In genomic region chr3:97971117-97971516, GRCm38 (mm10) we compare ENCODE assay signal across 9 mouse cellular contexts. TPM values are rescaled to one million over a fixed set of nuclear protein-coding genes. Genes with fewer than 3 reads are reported as not detected.
DNase-seq lines count a peak whose midpoint lies in the region; ATAC-seq and TF ChIP-seq lines count a peak whose summit lies in the region.
"Had no signal": no experiment of that assay in that cellular context is flagged by ENCODE, and none has a peak within 500 bp of the region (broad histone marks: within the 10 kb centered on the region; RNA-seq: fewer than 3 reads in every experiment).

No protein-coding gene starts in this region.

- no peak for ATAC-seq in intestine, postnatal 0 days

- 27% methylated on average over 7 of the region's 7 CpGs for WGBS in intestine, postnatal 0 days

- no peaks in the 10 kb centered on the region for H3K27me3 ChIP-seq in intestine, postnatal 0 days (replicated peaks; ENCODE audit: control insufficient read depth, insufficient read depth, low read length)
- H3K27me3 ChIP-seq in megakaryocyte, embryonic 14.5 days (replicated peaks), result peaks cover 11% of the 10 kb centered on the region
- H3K27me3 ChIP-seq: limb, embryonic 13.5 days had no signal

- H3K4me3 ChIP-seq in intestine, postnatal 0 days (ENCODE audit: low read depth, low read length), result no peak overlapping the region
- H3K4me3 ChIP-seq in megakaryocyte, embryonic 14.5 days (replicated peaks), result peak overlapping the region; percentile 87
- H3K4me3 ChIP-seq: limb, embryonic 13.5 days had no signal

- peak; percentile 30 for DNase-seq in embryo, embryonic 10.5 days (ENCODE audit: low spot score)
- DNase-seq in embryo, embryonic 11 days, result no peak
- peak; percentile 82 to 86 for DNase-seq in B cell, adult 2 months
- DNase-seq in ovary, postnatal 14 days (ENCODE audit: low spot score), result no peak
- no peak for DNase-seq in ovary, postnatal 36 days (ENCODE audit: low spot score)
- DNase-seq in right cerebral cortex, postnatal 25 days, result no peak

- no peak for TF ChIP-seq CTCF in intestine, postnatal 0 days (IDR thresholded peaks at IDR 0.05; ENCODE audit: low read depth)

- H3K9ac ChIP-seq in intestine, postnatal 0 days (ENCODE audit: low read depth, low read length), result no peak overlapping the region
- H3K9ac ChIP-seq: limb, embryonic 13.5 days had no signal

- H3K9me3 ChIP-seq in intestine, postnatal 0 days (ENCODE audit: control insufficient read depth), result no peaks in the 10 kb centered on the region
- peaks cover 11% of the 10 kb centered on the region for H3K9me3 ChIP-seq in megakaryocyte, embryonic 14.5 days
- H3K9me3 ChIP-seq: limb, embryonic 13.5 days had no signal

- H3K36me3 ChIP-seq in intestine, postnatal 0 days (ENCODE audit: control insufficient read depth, insufficient read depth), result no peaks in the 10 kb centered on the region
- no peaks in the 10 kb centered on the region for H3K36me3 ChIP-seq in megakaryocyte, embryonic 14.5 days (replicated peaks; ENCODE audit: low read length)
- H3K36me3 ChIP-seq: limb, embryonic 13.5 days had no signal

- peak overlapping the region; percentile 21; the same call in 1 of the 2 replicates for H3K4me2 ChIP-seq in intestine, postnatal 0 days (replicated peaks; ENCODE audit: low read depth)
- H3K4me2 ChIP-seq: limb, embryonic 13.5 days had no signal

- no peak overlapping the region for H3K27ac ChIP-seq in intestine, postnatal 0 days (ENCODE audit: low read depth, low read length)
- H3K27ac ChIP-seq: limb, embryonic 13.5 days had no signal

- no peaks in the 10 kb centered on the region for H3K4me1 ChIP-seq in intestine, postnatal 0 days (replicated peaks; ENCODE audit: control insufficient read depth, insufficient read depth, low read length)
- peaks cover 27% of the 10 kb centered on the region for H3K4me1 ChIP-seq in megakaryocyte, embryonic 14.5 days

RNA-seq across cellular contexts. Expression of gene Notch2, which starts 42.2 kb away (rescaled TPM):
- 4.9 and 5.1 TPM in 2 replicates for polyA plus RNA-seq in intestine, postnatal 0 days (2015; fragmentation: Nextera tagmentation; extraction: Ambion mirVana)
- 0.45 and 1.9 TPM in 2 replicates for polyA plus RNA-seq in megakaryocyte, embryonic 14.5 days (2012; ENCODE audit: insufficient read depth, low replicate concordance)

Comparison
In these comparisons a context has a peak if more than half of its experiments do, and no peak if none do; other contexts are left out.
1. DNase-seq: peak in embryo, embryonic 10.5 days (single experiment) and B cell, adult 2 months (2 of 2); none in embryo, embryonic 11 days (single experiment), ovary, postnatal 14 days (single experiment), ovary, postnatal 36 days (single experiment) and right cerebral cortex, postnatal 25 days (single experiment).